Mouse (Mus musculus) midbrain, embryonic 12.5 days (tissue): ENCODE results near the gene Serpinh1. TPM values are rescaled to one million over a fixed set of nuclear protein-coding genes. Genes with fewer than 3 reads are reported as not detected.

Experiments used
- ATAC-seq: fragments of 200-750 bp; cut with Nextera tagmentation; 2 replicates; pipeline ENCODE4 v1.8.0; 2017; ENCODE audit warnings: low read depth, moderate TSS enrichment, moderate library complexity; ENCODE audit not compliant: low FRiP score
- H3K27ac ChIP-seq: fragments of 300-500 bp; sonication (generic); replicated peaks from 2 replicates; pipeline ENCODE4 v1.5.1; 2016; ENCODE audit warnings: mild to moderate bottlenecking
- H3K27me3 ChIP-seq: fragments of 300-500 bp; sonication (generic); 2 replicates; pipeline ENCODE4 v1.6.1; 2016; ENCODE audit warnings: mild to moderate bottlenecking
- H3K36me3 ChIP-seq: fragments of 300-500 bp; sonication (generic); 2 replicates; pipeline ENCODE4 v1.6.1; 2016
- H3K4me1 ChIP-seq: fragments of 300-500 bp; sonication (generic); 2 replicates; pipeline ENCODE4 v1.6.1; 2016
- H3K4me2 ChIP-seq: fragments of 300-500 bp; sonication (generic); replicated peaks from 2 replicates; pipeline ENCODE4 v1.6.1; 2016; ENCODE audit warnings: mild to moderate bottlenecking, moderate library complexity
- H3K4me3 ChIP-seq: fragments of 300-500 bp; sonication (generic); 2 replicates; pipeline ENCODE4 v1.5.1; 2016; ENCODE audit warnings: mild to moderate bottlenecking
- H3K9ac ChIP-seq: fragments of 300-500 bp; sonication (generic); replicated peaks from 2 replicates; pipeline ENCODE4 v1.6.1; 2016; ENCODE audit warnings: mild to moderate bottlenecking, moderate library complexity
- H3K9me3 ChIP-seq: fragments of 300-500 bp; sonication (generic); 2 replicates; pipeline ENCODE4 v1.6.1; 2016; ENCODE audit warnings: mild to moderate bottlenecking
- WGBS: fragments of 180-500 bp; shearing (Covaris S2); methylation state at CpG from one replicate; pipeline ENCODE4 v1.1.7; 2016; 5-methylcytosine and 5-hydroxymethylcytosine counted together
- polyA plus RNA-seq: library from polyadenylated mRNA; unstranded; fragments of >200 nt; fragmentation: Nextera tagmentation; extraction: Ambion mirVana; gene quantifications from 2 replicates; pipeline ENCODE4 v1.2.1, GENCODE M21; 2016

The Serpinh1 gene
- polyA plus RNA-seq, 1 experiment from 2014 or later: 557 TPM

GRCm38 (mm10) chr7:99317475-99317874 is 35.6 kb downstream of the Serpinh1 start:
- Histone ChIP-seq H3K36me3 (peaks cover 29% of the 10 kb centered on the region), H3K9me3 (no peaks in the 10 kb centered on the region), H3K4me3 (no peak overlapping the region), H3K4me1 (peaks cover 38% of the 10 kb centered on the region), H3K4me2 (no peak overlapping the region), H3K27ac (no peak overlapping the region; the same call in 1 of the 2 replicates), H3K27me3 (peaks cover 64% of the 10 kb centered on the region), H3K9ac (no peak overlapping the region)
- WGBS: 74% methylated on average over 7 of the region's 7 CpGs
- no peak for ATAC-seq

DNA sequence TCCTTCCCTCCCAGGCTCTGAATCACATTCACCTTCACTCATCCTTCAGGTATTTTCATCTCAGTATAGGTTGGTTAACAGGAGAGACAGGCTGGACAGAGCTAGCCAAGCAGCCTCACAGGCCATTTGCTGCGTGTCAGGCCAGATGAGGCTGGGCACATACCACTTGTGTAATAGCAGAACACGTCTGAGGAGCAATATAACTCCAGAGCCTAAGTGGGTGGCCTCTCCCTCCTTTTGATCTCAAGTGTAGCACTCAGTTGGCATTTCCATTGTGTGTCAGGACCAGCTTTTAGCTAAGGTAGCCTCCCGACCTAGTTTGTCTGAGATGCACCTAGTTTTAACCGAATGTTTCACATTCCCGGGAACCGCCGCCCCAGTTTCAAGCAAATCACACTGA is 36.8 kb downstream of the Serpinh1 start:
- 83% methylated on average over 7 of the region's 7 CpGs for WGBS
- H3K9me3 ChIP-seq: no peaks in the 10 kb centered on the region
- peaks cover 26% of the 10 kb centered on the region for H3K36me3 ChIP-seq
- no peak for ATAC-seq
- H3K27ac ChIP-seq: no peak overlapping the region
- peaks cover 51% of the 10 kb centered on the region for H3K4me1 ChIP-seq
- no peak overlapping the region for H3K4me3 ChIP-seq
- no peak overlapping the region for H3K4me2 ChIP-seq
- no peak overlapping the region for H3K9ac ChIP-seq
- peaks cover 59% of the 10 kb centered on the region for H3K27me3 ChIP-seq

- WGBS: 85% methylated on average over 4 of the region's 4 CpGs
- Histone ChIP-seq H3K9ac (no peak overlapping the region), H3K27ac (no peak overlapping the region), H3K4me3 (no peak overlapping the region), H3K36me3 (peaks cover 26% of the 10 kb centered on the region), H3K4me2 (no peak overlapping the region), H3K27me3 (peaks cover 66% of the 10 kb centered on the region), H3K9me3 (no peaks in the 10 kb centered on the region), H3K4me1 (peaks cover 46% of the 10 kb centered on the region)
- ATAC-seq: no peak
These were observed 38.5 kb downstream of the Serpinh1 start for GRCm38 (mm10) chr7:99314565-99314964.

DNA sequence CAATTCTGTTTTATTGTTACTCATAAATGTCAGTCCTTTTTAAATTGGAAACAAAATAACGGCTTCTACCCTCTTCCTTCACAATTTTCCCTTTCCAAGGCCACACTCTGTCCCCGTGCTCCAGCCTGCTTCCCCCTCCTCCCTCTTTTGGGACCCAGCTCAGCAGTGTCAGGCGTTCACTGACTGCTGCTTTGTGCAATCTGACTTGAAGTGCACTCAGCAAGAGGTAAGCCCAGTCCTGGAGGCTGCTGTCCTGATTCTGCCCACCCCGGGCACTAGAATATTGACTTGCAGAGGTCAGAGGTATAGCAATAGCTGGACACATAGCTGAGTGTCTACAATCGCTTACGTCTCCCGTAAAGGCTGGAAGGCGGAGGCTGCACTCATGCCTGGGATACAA is 39.8 kb downstream of the Serpinh1 start:
- Histone ChIP-seq H3K9me3 (no peaks in the 10 kb centered on the region), H3K4me2 (peak overlapping the region; percentile 8), H3K4me3 (no peak overlapping the region), H3K4me1 (peaks cover 46% of the 10 kb centered on the region), H3K27ac (peak overlapping the region; percentile 80), H3K27me3 (peaks cover 64% of the 10 kb centered on the region), H3K36me3 (peaks cover 21% of the 10 kb centered on the region), H3K9ac (no peak overlapping the region)
- 0 out of 2 replicates have a peak, but pooled peaks have one; percentile 6 for ATAC-seq
- WGBS: 44% methylated on average over 8 of the region's 8 CpGs

GRCm38 (mm10) chr7:99312671-99313143 is 40.3 kb downstream of the Serpinh1 start:
- no peaks in the 10 kb centered on the region for H3K9me3 ChIP-seq
- peaks cover 64% of the 10 kb centered on the region for H3K27me3 ChIP-seq
- no peak overlapping the region for H3K9ac ChIP-seq
- H3K4me3 ChIP-seq: no peak overlapping the region
- peak overlapping the region; percentile 8 for H3K4me2 ChIP-seq
- peak; percentile 93 for ATAC-seq
- 6% methylated on average over 8 of the region's 8 CpGs for WGBS
- H3K4me1 ChIP-seq: peaks cover 46% of the 10 kb centered on the region
- peak overlapping the region; percentile 80 for H3K27ac ChIP-seq
- peaks cover 18% of the 10 kb centered on the region for H3K36me3 ChIP-seq

DNA sequence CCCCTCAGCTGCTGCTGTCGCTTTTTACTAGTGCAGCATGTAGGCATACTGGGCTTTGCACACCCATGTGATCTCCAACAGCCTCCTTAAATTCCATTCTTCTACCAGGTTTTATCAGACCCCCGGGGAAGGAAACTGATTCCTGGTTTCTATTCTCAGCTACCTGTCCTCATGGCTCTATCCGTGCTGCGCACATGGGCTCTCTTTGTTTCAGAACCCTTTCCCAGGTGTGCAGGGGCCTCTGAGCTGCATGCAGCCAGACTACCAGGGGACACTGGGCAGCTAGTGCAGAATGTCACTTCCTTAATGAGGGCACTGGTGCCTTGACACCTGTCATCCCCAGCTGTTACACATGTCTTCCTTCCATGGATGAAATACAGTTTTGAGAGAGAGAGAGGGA is 41.0 kb downstream of the Serpinh1 start:
- Histone ChIP-seq H3K9me3 (no peaks in the 10 kb centered on the region), H3K27me3 (peaks cover 62% of the 10 kb centered on the region), H3K27ac (peak overlapping the region; percentile 80), H3K4me1 (peaks cover 44% of the 10 kb centered on the region), H3K4me2 (peak overlapping the region; percentile 8), H3K4me3 (no peak overlapping the region), H3K9ac (peak overlapping the region; percentile 1; the same call in 1 of the 2 replicates), H3K36me3 (peaks cover 15% of the 10 kb centered on the region)
- peak; percentile 59 for ATAC-seq
- WGBS: 46% methylated on average over 4 of the region's 4 CpGs

DNA sequence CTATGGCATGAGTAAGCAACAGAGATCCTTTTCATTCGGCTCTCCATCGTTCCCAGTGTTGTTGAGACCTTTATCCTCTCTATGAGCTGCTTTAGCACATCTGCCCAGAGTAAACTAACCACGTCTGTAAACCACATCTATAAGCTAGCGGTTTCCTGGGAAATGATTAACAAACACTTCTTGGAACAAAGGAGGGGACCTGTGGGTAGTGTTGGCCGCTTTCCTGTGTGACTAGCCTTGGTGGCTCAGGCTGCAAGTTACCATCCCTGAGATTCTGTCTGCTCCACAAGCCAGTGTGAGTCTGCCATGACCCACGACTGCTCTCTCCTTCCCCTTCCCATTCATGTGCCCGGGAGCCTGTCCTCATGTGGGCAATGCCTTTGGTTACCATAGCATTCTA is 41.6 kb downstream of the Serpinh1 start:
- H3K4me3 ChIP-seq: no peak overlapping the region
- peaks cover 49% of the 10 kb centered on the region for H3K4me1 ChIP-seq
- peaks cover 8% of the 10 kb centered on the region for H3K36me3 ChIP-seq
- peak overlapping the region; percentile 80 for H3K27ac ChIP-seq
- no peak for ATAC-seq
- WGBS: 36% methylated on average over 7 of the region's 7 CpGs
- no peaks in the 10 kb centered on the region for H3K9me3 ChIP-seq
- H3K9ac ChIP-seq: 0 out of 2 replicates have a peak overlapping the region, but pooled peaks have one; percentile 1
- peaks cover 56% of the 10 kb centered on the region for H3K27me3 ChIP-seq
- no peak overlapping the region for H3K4me2 ChIP-seq

GRCm38 (mm10) chr7:99306640-99307039 is 46.4 kb downstream of the Serpinh1 start:
- Histone ChIP-seq H3K9me3 (no peaks in the 10 kb centered on the region), H3K27me3 (peaks cover 33% of the 10 kb centered on the region), H3K36me3 (no peaks in the 10 kb centered on the region), H3K4me3 (no peak overlapping the region), H3K4me1 (peaks cover 55% of the 10 kb centered on the region), H3K4me2 (no peak overlapping the region), H3K9ac (no peak overlapping the region), H3K27ac (peak overlapping the region; percentile 60)
- 19% methylated on average over 3 of the region's 3 CpGs for WGBS
- ATAC-seq: no peak

DNA sequence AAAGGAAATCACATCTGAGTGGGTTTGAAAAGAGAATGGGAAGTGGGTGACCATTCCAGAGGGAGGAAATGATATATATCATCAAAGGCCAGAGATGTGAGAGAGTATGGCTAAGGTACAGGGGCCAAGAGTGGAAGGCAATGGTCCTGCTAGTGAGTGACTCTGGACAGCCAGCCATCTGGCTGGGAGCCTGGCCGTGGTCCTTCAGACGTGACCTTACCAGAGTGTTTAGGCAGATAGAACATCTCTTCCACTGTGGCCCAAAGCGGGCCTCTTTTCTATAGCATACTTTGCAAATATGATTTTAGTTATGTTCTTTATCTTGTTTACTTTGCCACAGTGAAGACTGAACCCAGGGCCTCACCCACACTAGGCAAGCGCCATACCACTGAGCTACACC is 47.4 kb downstream of the Serpinh1 start:
- no peak for ATAC-seq
- Histone ChIP-seq H3K4me1 (peaks cover 46% of the 10 kb centered on the region), H3K9me3 (no peaks in the 10 kb centered on the region), H3K4me3 (no peak overlapping the region), H3K9ac (no peak overlapping the region), H3K27ac (peak overlapping the region; percentile 30; the same call in 1 of the 2 replicates), H3K27me3 (peaks cover 30% of the 10 kb centered on the region), H3K4me2 (no peak overlapping the region), H3K36me3 (no peaks in the 10 kb centered on the region)
- 88% methylated on average over 4 of the region's 4 CpGs for WGBS

GRCm38 (mm10) chr7:99304949-99305372 is 48.1 kb downstream of the Serpinh1 start:
- H3K27ac ChIP-seq: peak overlapping the region; percentile 81
- H3K9ac ChIP-seq: no peak overlapping the region

DNA sequence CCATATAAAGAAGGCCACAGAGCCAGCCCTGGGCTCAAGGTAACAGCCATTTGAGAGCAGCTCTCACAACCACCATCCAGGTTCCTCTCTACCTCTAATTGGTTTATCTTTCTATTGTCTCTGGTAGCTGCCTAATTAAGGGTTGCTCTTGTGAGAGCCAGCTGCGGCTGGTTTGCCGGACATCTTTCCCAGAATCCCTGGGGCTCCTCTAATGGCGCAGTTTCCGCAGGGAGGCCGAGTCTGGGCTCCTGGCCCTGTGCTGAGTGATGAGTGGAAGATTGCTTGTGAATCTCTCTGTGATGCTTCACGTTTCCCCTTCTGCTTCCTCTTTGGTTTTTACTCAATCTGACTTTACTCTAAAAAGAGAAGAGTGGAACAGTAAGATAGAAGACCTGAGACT is 49.0 kb downstream of the Serpinh1 start:
- peaks cover 18% of the 10 kb centered on the region for H3K27me3 ChIP-seq
- H3K4me1 ChIP-seq: peaks cover 43% of the 10 kb centered on the region
- H3K36me3 ChIP-seq: no peaks in the 10 kb centered on the region
- H3K9me3 ChIP-seq: no peaks in the 10 kb centered on the region
- H3K4me2 ChIP-seq: no peak overlapping the region
- WGBS: 41% methylated on average over 6 of the region's 6 CpGs
- ATAC-seq: peak; percentile 77
- H3K9ac ChIP-seq: no peak overlapping the region; the same call in 1 of the 2 replicates
- peak overlapping the region; percentile 81 for H3K27ac ChIP-seq
- H3K4me3 ChIP-seq: no peak overlapping the region

More at GRCm38 (mm10) chr7:99304949-99305372, 48.1 kb downstream of the Serpinh1 start:
- 60% methylated on average over 5 of the region's 5 CpGs for WGBS
- peaks cover 24% of the 10 kb centered on the region for H3K27me3 ChIP-seq
- H3K4me1 ChIP-seq: peaks cover 46% of the 10 kb centered on the region
- H3K9me3 ChIP-seq: no peaks in the 10 kb centered on the region
- H3K36me3 ChIP-seq: no peaks in the 10 kb centered on the region
- H3K4me3 ChIP-seq: no peak overlapping the region
- ATAC-seq: no peak
- H3K4me2 ChIP-seq: no peak overlapping the region

GRCm38 (mm10) chr7:99300650-99301175 is 52.3 kb downstream of the Serpinh1 start:
- Histone ChIP-seq H3K4me3 (no peak overlapping the region), H3K27ac (no peak overlapping the region), H3K9ac (no peak overlapping the region; the same call in 1 of the 2 replicates), H3K4me2 (no peak overlapping the region), H3K36me3 (no peaks in the 10 kb centered on the region), H3K4me1 (peaks cover 31% of the 10 kb centered on the region), H3K9me3 (no peaks in the 10 kb centered on the region), H3K27me3 (peaks cover 4% of the 10 kb centered on the region; the same call in 1 of the 2 replicates)
- ATAC-seq: no peak
- WGBS: 46% methylated on average over 3 of the region's 3 CpGs
